Mouse (Mus musculus) liver, embryonic 11.5 days (tissue): ENCODE measurements around the gene E030018B13Rik. TPM values are rescaled to one million over a fixed set of nuclear protein-coding genes. Genes with fewer than 3 reads are reported as not detected.
A peak's percentile ranks its signal among the peaks of the same experiment; 100 is the strongest.

Experiments
- ATAC-seq: fragments of 200-750 bp; cut with Nextera tagmentation; replicated peaks from 2 replicates; pipeline ENCODE4 v1.8.0; 2017; ENCODE audit warnings: moderate number of reproducible peaks, mild to moderate bottlenecking, moderate TSS enrichment, moderate library complexity; ENCODE audit not compliant: low FRiP score
- DNase-seq: peaks from one replicate; pipeline ENCODE4 v3.0.0-alpha.2; 2017; ENCODE audit warnings: low spot score
- H3K27ac ChIP-seq: fragments of 300-500 bp; sonication (generic); 2 replicates; pipeline ENCODE4 v1.5.1; 2014; ENCODE audit warnings: mild to moderate bottlenecking, low read depth, low read length, control low read depth
- H3K27me3 ChIP-seq: fragments of 300-500 bp; sonication (generic); replicated peaks from 2 replicates; pipeline ENCODE4 v1.6.1; 2014; ENCODE audit warnings: low read length, mixed read lengths; ENCODE audit not compliant: control insufficient read depth, insufficient read depth
- H3K36me3 ChIP-seq: fragments of 300-500 bp; sonication (generic); 2 replicates; pipeline ENCODE4 v1.6.1; 2014; ENCODE audit warnings: mild to moderate bottlenecking, low read length, moderate library complexity, mixed read lengths; ENCODE audit not compliant: control insufficient read depth, insufficient read depth
- H3K4me1 ChIP-seq: fragments of 300-500 bp; sonication (generic); replicated peaks from 2 replicates; pipeline ENCODE4 v1.6.1; 2014; ENCODE audit warnings: low read length, mixed read lengths; ENCODE audit not compliant: control insufficient read depth, insufficient read depth
- H3K4me2 ChIP-seq: fragments of 300-500 bp; sonication (generic); 2 replicates; pipeline ENCODE4 v1.6.1; 2014; ENCODE audit warnings: mild to moderate bottlenecking, control low read depth, moderate library complexity
- H3K4me3 ChIP-seq: fragments of 300-500 bp; sonication (generic); 2 replicates; pipeline ENCODE4 v1.5.1; 2014; ENCODE audit warnings: low read depth, low read length, control low read depth
- H3K9ac ChIP-seq: fragments of 300-500 bp; sonication (generic); 2 replicates; pipeline ENCODE4 v1.6.1; 2014; ENCODE audit warnings: low read depth, low read length, control low read depth
- H3K9me3 ChIP-seq: fragments of 300-500 bp; sonication (generic); 2 replicates; pipeline ENCODE4 v1.6.1; 2016; ENCODE audit warnings: low read length, inconsistent platforms, mixed read lengths; ENCODE audit not compliant: control insufficient read depth
- WGBS: fragments of 180-500 bp; shearing (Covaris S2); extraction: QIAGEN DNeasy Blood & Tissue Kit; methylation state at CpG from one replicate; pipeline ENCODE4 v1.1.7; 2014; 5-methylcytosine and 5-hydroxymethylcytosine counted together
- polyA plus RNA-seq: library from polyadenylated mRNA; unstranded; fragments of >200 nt; fragmentation: Nextera tagmentation; extraction: Ambion mirVana; gene quantifications from 2 replicates; pipeline ENCODE4 v1.2.1, GENCODE M21; 2014

The E030018B13Rik gene
- polyA plus RNA-seq, 1 experiment from 2014 or later: not detected

DNA sequence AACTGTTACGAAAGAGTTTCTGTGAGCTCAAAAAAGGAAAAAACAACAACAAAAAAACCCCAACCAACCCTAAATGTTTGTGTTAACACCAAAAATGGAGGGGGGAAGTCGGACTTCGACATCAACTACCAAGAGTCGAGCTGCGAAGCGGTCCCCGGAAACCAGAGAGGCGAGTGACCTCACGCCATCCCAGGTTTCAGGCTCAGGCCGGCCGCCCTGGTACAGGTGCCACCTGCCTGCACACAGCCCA is 20.3 kb downstream of the E030018B13Rik start:
- peak overlapping the region; percentile 93 for H3K4me3 ChIP-seq
- no peaks in the 10 kb centered on the region for H3K27me3 ChIP-seq
- H3K4me2 ChIP-seq: peak overlapping the region; percentile 93
- DNase-seq (no peak), ATAC-seq (no peak)
- WGBS: 0% methylated on average over 11 of the region's 11 CpGs
- H3K36me3 ChIP-seq: no peaks in the 10 kb centered on the region
- H3K4me1 ChIP-seq: peaks cover 54% of the 10 kb centered on the region
- H3K9me3 ChIP-seq: no peaks in the 10 kb centered on the region
- H3K9ac ChIP-seq: peak overlapping the region; percentile 90
- peak overlapping the region; percentile 88 for H3K27ac ChIP-seq

- DNase-seq (peak; percentile 81), ATAC-seq (peak; percentile 19)
- WGBS: under 1% methylated on average over 68 of the region's 88 CpGs
- no peaks in the 10 kb centered on the region for H3K36me3 ChIP-seq
- H3K4me3 ChIP-seq: peak overlapping the region; percentile 93
- H3K9ac ChIP-seq: peak overlapping the region; percentile 90
- H3K9me3 ChIP-seq: no peaks in the 10 kb centered on the region
- H3K27me3 ChIP-seq: no peaks in the 10 kb centered on the region
- H3K4me1 ChIP-seq: peaks cover 53% of the 10 kb centered on the region
- peak overlapping the region; percentile 88 for H3K27ac ChIP-seq
- H3K4me2 ChIP-seq: peak overlapping the region; percentile 93
These were observed 20.8 kb downstream of the E030018B13Rik start for GRCm38 (mm10) chr7:63937236-63938065.

- Histone ChIP-seq H3K4me2 (peak overlapping the region; percentile 93), H3K9me3 (no peaks in the 10 kb centered on the region), H3K9ac (peak overlapping the region; percentile 90), H3K4me3 (peak overlapping the region; percentile 93), H3K27ac (peak overlapping the region; percentile 88), H3K27me3 (no peaks in the 10 kb centered on the region), H3K4me1 (peaks cover 48% of the 10 kb centered on the region), H3K36me3 (no peaks in the 10 kb centered on the region)
- ATAC-seq (peak; percentile 56), DNase-seq (no peak)
- under 1% methylated on average over 102 of the region's 121 CpGs for WGBS
These were observed 21.6 kb downstream of the E030018B13Rik start for GRCm38 (mm10) chr7:63938066-63938913.

- Histone ChIP-seq H3K36me3 (no peaks in the 10 kb centered on the region), H3K4me2 (peak within 1 kb of the TSS; percentile 93), H3K27me3 (no peaks in the 10 kb centered on the region), H3K4me1 (peaks cover 41% of the 10 kb centered on the region), H3K9ac (peak within 1 kb of the TSS; percentile 90), H3K9me3 (no peaks in the 10 kb centered on the region), H3K4me3 (peak within 1 kb of the TSS; percentile 93), H3K27ac (peak within 1 kb of the TSS; percentile 88)
- DNase-seq: peak; percentile 98
- 0% methylated on average over 47 of the region's 50 CpGs for WGBS
- peak; percentile 85 for ATAC-seq
These were observed 22.3 kb downstream of the E030018B13Rik start, which contains the start of gene Klf13 for GRCm38 (mm10) chr7:63938914-63939396. Gene Klf13, minus strand, starts transcription at chr7:63938915.

- H3K27ac ChIP-seq: peak overlapping the region; percentile 88
- peak overlapping the region; percentile 73 for H3K4me2 ChIP-seq
- peak overlapping the region; percentile 93 for H3K4me3 ChIP-seq
- peaks cover 38% of the 10 kb centered on the region for H3K4me1 ChIP-seq
- WGBS: 0% methylated on average over 39 of the region's 39 CpGs
- DNase-seq (peak; percentile 86), ATAC-seq (peak; percentile 43)
- no peaks in the 10 kb centered on the region for H3K27me3 ChIP-seq
- H3K9ac ChIP-seq: peak overlapping the region; percentile 79
- H3K36me3 ChIP-seq: no peaks in the 10 kb centered on the region
- H3K9me3 ChIP-seq: no peaks in the 10 kb centered on the region
These were observed 22.8 kb downstream of the E030018B13Rik start for GRCm38 (mm10) chr7:63939397-63939951.

DNA sequence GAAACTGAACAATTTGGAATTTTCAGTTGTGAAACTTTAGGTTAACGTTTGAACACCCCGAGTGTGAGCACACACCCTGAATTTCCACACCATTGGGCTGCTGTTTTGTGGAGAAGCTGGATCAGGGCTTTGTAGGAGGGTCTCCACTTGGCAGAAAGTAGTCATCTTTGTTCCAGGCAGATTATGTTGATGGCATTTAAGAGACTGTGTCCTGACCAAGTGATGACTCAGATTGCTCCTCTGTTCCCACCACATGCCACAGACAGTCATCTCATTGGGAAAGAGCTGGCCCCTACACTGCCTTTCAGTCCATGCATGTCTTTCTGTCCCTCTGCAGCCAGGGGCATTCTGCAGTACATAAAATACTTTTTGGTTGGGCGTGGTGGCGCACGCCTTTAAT is 23.7 kb downstream of the E030018B13Rik start:
- ATAC-seq (no peak), DNase-seq (no peak)
- no peaks in the 10 kb centered on the region for H3K36me3 ChIP-seq
- H3K9me3 ChIP-seq: no peaks in the 10 kb centered on the region
- peak overlapping the region; percentile 73 for H3K4me2 ChIP-seq
- H3K27ac ChIP-seq: peak overlapping the region; percentile 88
- peaks cover 29% of the 10 kb centered on the region for H3K4me1 ChIP-seq
- 68% methylated on average over 5 of the region's 5 CpGs for WGBS
- H3K4me3 ChIP-seq: no peak overlapping the region
- H3K27me3 ChIP-seq: no peaks in the 10 kb centered on the region
- H3K9ac ChIP-seq: no peak overlapping the region

GRCm38 (mm10) chr7:63941050-63941449 is 24.4 kb downstream of the E030018B13Rik start:
- Histone ChIP-seq H3K9me3 (no peaks in the 10 kb centered on the region), H3K27ac (peak overlapping the region; percentile 74), H3K36me3 (no peaks in the 10 kb centered on the region), H3K4me3 (no peak overlapping the region), H3K27me3 (no peaks in the 10 kb centered on the region), H3K4me1 (peaks cover 22% of the 10 kb centered on the region), H3K9ac (peak overlapping the region; percentile 31), H3K4me2 (peak overlapping the region; percentile 57)
- ATAC-seq: no peak
- DNase-seq: no peak
- 52% methylated on average over 3 of the region's 3 CpGs for WGBS

GRCm38 (mm10) chr7:63941501-63941900 is 24.8 kb downstream of the E030018B13Rik start:
- H3K27me3 ChIP-seq: no peaks in the 10 kb centered on the region
- no peaks in the 10 kb centered on the region for H3K36me3 ChIP-seq
- no peaks in the 10 kb centered on the region for H3K9me3 ChIP-seq
- DNase-seq: no peak
- WGBS: 37% methylated on average over 4 of the region's 4 CpGs
- peak overlapping the region; percentile 74 for H3K27ac ChIP-seq
- H3K9ac ChIP-seq: peak overlapping the region; percentile 31
- H3K4me3 ChIP-seq: no peak overlapping the region
- H3K4me1 ChIP-seq: peaks cover 21% of the 10 kb centered on the region
- ATAC-seq: no peak
- peak overlapping the region; percentile 57 for H3K4me2 ChIP-seq
